Mouse (Mus musculus): Measurements from ENCODE around the gene Phospho2. TPM values are rescaled to one million over a fixed set of nuclear protein-coding genes. Genes with fewer than 3 reads are reported as not detected.
"Not testable (repeated sequence)": the region's sequence is repeated elsewhere in the genome, so short reads cannot be mapped to it uniquely, and the experiment has no call there.

Gene Phospho2
- total RNA-seq (2014; fragmentation: Nextera tagmentation) (18.5 and 27.8 TPM in 2 replicates), total RNA-seq (2017) (17.8 and 24.1 TPM in 2 replicates)

DNA sequence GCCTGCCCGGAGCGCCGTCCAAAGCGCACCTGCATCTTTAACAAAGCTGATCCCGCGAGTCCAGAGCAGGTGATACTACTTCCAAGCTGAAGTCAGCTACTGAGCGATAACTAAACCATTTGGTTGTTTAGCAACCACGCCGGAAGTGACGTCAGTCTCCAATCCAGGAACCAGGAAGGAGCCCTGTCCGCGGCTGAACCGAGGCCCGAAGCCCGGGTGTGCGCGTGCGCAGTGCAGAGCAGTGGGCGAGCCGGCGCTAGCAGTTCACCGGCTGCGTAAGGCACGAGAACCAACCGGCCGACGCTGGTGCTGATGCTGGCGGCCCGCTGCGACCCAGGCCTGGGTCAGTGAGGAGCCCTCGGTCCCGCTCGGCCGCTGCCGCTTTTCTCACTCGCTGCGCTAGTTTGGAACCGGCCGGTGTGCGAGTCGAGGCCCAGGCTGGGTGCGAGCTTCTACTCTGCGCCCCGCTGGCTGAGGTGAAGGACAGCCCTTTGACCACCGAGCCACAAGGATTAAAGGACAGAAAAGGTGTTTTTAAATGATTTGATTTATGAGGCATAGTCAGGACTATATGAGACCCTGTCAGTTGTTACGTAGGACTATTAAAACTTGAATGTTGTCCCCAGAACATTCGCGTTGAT is at the start of gene Phospho2, which contains the start of gene Ccdc173:
Gene Phospho2, plus strand, starts transcription at position 195 of the 641 bp plus-strand sequence.
Gene Ccdc173, minus strand, starts transcription at position 147 of the 641 bp plus-strand sequence.
- peak; percentile 91 for ATAC-seq (replicated peaks; ENCODE audit: poor library complexity, severe bottlenecking)

DNA sequence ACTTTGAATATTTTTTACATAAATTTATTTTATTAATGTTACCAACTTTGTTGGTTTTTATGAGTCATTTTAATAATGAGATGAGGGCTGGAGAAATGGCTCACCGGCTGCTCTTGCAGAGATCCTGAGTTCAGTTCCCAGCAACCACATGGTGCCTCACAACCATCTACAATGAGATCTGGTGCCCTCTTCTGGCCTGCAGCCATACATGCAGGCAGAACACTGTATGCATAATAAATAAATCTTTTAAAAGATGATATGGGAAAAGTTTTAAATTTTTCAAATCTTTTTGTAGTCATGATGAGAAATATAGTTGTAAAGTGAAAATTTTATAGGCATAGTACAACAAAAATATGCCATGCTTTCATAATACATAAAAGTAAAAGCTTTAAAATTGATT is 44.3 kb upstream of the Phospho2 start:
- ATAC-seq (replicated peaks; ENCODE audit: poor library complexity, severe bottlenecking) = no peak

GRCm38 (mm10) chr2:69760980-69761379 is 28.4 kb upstream of the Phospho2 start:
- no peak for ATAC-seq (replicated peaks; ENCODE audit: poor library complexity, severe bottlenecking)

DNA sequence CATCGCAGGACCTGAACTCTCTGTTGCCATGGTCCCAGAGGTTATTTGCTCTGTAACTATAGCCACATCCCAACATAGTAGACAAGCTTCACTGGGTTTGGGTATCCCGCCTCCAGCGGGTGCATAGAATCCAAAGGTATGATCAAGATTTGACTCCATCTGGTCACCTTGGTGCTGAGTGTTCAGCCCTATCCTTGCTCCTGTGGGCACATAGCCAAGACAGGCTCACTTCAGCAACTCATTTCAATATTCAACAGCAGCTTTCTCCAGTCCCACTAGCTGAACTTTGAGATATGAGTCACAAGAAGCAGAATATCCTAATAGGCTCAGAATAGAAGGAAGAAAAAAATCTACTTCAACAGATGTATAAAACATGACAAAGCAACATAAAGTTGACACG is 26.1 kb upstream of the Phospho2 start:
- ATAC-seq (replicated peaks; ENCODE audit: poor library complexity, severe bottlenecking) = no peak

GRCm38 (mm10) chr2:69764716-69765115 is 24.7 kb upstream of the Phospho2 start:
- no peak for ATAC-seq (replicated peaks; ENCODE audit: poor library complexity, severe bottlenecking)

DNA sequence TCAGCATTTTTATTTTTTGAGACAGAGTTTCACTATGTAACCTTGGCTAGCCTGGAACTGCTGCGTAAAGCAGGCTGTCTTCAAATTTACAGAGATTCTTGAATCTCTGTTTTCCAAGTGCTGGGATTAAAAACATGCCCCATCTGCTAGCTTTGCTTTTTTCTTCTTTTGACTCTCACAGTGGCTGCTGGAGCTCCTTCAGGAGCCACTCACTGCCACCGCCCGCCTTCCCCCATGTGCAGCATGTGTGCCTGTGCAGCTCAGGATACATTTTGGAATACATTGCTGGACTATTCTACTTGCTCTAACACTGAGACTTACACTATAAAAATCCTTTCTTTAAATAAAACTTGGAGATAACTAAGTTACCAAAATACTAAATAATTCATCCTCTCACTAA is 16.1 kb upstream of the Phospho2 start:
- ATAC-seq (replicated peaks; ENCODE audit: poor library complexity, severe bottlenecking) = no peak

DNA sequence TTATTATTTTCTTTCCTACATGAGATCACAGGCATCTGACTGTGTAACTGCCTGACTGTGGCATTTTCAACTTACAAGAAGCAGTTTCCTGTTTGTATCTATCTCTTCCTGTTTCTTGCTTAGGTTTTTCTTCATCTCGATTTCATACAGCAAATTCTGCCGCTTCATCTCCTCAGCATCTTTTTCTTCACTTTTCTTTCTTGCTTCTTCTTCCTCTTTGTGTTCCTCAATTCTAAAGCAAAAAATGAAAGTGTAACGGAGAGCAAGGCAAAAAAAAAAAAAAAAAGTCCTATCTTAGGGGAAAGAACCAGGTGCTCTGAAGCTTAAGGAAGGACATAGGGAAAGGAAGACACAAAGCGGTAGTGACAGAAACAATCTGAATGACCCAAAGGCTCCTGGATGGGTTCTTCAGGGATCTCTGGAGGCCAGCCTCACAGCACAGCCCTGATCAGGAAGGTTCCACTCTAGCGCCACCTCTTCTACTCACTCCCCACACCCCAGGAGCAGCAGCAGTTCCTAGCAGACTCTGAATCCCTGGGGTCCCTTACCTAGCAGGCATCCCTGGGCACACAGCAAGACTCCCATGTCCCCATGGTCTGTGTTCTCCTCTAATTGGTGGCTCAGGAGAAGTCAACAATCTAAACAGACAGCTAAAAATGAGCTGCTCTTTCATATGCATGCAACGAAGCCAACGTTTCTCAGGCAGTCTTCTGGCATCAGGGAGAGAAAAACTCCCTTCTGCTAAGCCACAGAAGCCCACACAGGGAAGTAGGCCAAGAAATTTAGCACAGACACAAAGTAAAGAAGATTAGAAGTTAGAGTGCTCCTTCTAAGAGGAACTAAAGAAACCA is 11.2 kb upstream of the Phospho2 start:
- peak; percentile 77 for ATAC-seq (replicated peaks; ENCODE audit: poor library complexity, severe bottlenecking)

DNA sequence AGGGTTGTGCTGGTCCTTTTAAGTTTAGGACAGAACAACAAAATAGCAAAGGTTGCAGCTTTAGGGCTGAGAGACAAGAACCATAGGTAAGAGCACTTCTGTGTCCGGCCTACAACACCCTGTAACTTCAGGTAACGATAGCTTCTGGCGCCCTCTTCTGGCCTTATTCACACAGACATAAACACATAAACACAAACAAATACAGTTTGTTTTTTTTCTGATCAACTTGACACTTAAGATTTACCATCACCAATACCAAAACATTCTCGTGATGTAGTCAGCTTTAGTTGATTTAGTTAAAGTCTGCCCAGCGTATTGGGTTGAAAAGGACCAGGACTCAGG is 10.6 kb upstream of the Phospho2 start:
- peak; percentile 67 for ATAC-seq (replicated peaks; ENCODE audit: poor library complexity, severe bottlenecking)

DNA sequence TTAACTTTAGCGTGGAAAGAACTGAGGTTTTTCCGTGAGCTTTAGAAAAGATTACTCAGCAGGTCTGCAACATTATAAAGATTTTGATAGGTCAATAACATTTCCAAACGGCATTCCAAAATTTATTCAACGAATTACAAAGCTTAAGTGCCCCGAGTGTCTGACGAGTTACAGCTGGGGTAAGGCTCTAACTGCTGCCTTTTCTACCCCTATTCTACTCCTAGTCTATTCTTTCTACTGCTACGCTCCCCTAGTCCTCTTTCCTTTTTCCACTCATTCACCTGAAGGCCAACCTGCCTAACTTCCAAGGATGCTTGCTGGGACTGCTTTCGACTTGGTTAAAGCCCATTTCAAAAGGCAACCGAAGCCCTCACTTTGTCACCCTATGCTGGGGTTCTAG is 449 bp upstream of the Phospho2 start:
- ATAC-seq (replicated peaks; ENCODE audit: poor library complexity, severe bottlenecking) = no peak

DNA sequence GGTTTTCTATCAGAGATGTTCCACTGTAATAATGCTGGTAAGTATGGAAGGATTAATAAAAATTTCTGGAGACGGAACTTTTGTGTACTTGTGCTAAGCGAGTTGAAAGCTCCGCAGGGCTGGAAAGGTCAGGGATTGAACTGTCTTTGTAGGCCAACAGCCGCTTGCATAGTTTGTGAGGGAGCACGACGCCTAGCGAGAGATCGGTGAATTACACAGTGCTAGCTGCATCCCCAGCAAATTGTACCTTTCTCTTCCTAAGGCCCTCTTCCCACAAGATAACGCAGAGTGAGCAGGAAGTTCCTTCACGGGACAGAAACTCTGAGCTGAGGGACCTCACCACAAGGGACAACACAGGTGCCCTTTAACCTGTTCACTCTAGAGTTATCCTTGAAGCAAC is 862 bp downstream of the Phospho2 start:
- peak; percentile 86 for ATAC-seq (replicated peaks; ENCODE audit: poor library complexity, severe bottlenecking)

- ATAC-seq (replicated peaks; ENCODE audit: poor library complexity, severe bottlenecking) = no peak
Observed at GRCm38 (mm10) chr2:69790722-69791121, 1.3 kb downstream of the Phospho2 start.

- ATAC-seq (replicated peaks; ENCODE audit: poor library complexity, severe bottlenecking) = peak; percentile 99
Observed at GRCm38 (mm10) chr2:69802911-69803312, 13.5 kb downstream of the Phospho2 start.

GRCm38 (mm10) chr2:69803756-69804155 is 14.3 kb downstream of the Phospho2 start:
- ATAC-seq (replicated peaks; ENCODE audit: poor library complexity, severe bottlenecking) = no peak

GRCm38 (mm10) chr2:69804663-69805062 is 15.2 kb downstream of the Phospho2 start:
- not testable (repeated sequence) for ATAC-seq (replicated peaks; ENCODE audit: poor library complexity, severe bottlenecking)

DNA sequence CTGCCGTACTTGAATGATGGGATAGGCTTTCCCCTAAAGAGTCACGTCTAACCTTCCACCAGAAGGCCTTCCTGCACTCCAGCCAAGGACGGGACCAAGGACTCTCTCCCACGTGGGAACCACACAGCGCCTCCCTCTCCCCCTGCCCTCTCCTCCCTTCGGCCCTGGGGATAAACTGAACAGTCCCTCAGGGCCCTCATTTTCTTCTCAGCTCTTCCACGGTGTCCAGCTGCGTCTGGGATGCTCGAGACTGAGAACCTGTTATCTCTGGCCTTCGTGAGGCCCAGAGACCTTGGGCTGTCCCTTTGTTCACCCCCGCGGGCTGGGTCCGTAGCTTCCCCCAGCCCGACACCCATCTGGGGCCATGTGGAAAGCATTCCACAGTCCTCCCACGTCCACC is 20.7 kb downstream of the Phospho2 start:
- no peak for ATAC-seq (replicated peaks; ENCODE audit: poor library complexity, severe bottlenecking)

DNA sequence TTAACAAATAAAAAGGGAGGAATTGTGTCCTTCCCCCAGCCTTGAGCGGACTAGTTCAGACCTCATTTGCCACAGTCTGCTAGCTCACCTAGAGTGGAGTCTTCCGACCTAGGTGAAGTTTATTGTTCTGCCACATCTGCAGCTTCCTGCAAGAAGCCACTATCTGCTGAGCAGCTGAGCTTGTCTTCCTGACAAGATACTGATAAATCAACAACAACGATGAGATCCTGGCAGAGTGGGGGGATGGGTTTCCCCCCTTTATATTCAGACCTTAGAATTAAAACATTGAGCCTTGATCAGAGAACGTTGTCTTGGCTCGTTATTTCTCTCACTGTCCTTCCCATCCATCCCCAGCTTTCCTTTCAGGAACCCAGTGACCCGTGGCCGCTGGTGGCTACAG is 21.9 kb downstream of the Phospho2 start:
- ATAC-seq (replicated peaks; ENCODE audit: poor library complexity, severe bottlenecking) = not testable (repeated sequence)

- no peak for ATAC-seq (replicated peaks; ENCODE audit: poor library complexity, severe bottlenecking)
Observed at GRCm38 (mm10) chr2:69816575-69816974, 27.2 kb downstream of the Phospho2 start.

DNA sequence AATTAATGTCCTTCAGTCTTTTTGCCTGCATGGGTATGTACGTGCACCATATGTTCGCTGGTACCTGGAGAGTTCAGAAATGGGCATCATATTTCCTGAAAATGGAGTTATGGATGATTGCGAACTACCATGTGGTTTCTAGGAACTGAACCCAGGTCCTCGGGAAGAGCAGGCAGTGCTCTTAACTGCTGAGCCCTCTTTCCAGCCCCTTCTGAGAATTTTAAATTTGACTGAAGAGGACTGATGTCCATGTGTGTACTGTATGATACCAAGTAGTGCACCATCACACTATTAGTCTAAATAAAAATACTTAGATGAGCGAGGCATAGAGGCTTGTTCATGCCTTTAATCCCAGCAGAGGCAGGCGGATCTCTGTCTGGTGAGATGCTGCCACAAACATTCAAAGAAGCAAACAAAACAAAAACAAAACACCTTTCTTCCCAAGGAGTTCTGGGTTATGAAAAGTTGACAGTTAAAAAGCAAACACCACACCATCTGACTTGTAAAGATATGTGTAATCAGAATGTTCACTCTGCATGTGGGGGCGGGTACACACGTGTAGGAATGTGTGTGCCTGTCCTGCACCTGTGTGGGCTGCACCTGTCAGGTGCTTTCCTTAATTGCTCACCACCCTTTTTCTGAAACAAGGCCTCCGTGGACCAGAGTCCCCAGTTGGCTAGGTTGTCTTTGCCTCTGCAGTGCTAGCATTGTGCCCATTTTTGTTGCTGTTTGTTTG is 29.1 kb downstream of the Phospho2 start:
- no peak for ATAC-seq (replicated peaks; ENCODE audit: poor library complexity, severe bottlenecking)

DNA sequence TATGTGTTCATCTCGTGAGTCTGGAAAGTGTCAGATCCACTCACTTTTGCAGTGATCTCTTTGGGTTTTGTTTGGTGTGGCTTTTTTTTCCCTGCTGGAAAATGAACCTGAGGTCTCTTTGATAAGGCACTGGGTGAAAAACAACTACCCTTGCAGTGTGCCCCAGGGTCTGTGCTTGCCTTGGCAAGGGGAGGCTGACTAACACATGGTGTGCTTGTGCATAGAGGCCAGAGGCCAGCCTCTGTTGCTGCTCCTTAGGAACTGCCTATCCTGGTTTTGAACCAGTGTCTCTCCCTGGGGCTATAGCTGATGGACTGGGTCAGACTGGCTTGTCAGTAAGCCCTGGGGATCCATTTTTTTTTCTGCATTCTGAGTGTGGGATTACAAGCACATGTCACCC is 30.8 kb downstream of the Phospho2 start:
- no peak for ATAC-seq (replicated peaks; ENCODE audit: poor library complexity, severe bottlenecking)

- peak; percentile 91 for ATAC-seq (replicated peaks; ENCODE audit: poor library complexity, severe bottlenecking)
Observed at GRCm38 (mm10) chr2:69821711-69822110, 32.3 kb downstream of the Phospho2 start, which contains the start of gene Klhl23. Gene Klhl23 (plus strand): TSS chr2:69821944.

All from granulocyte monocyte progenitor cell, adult 5-6 weeks (primary cell).